Mouse (Mus musculus): ENCODE data around the gene Mn1.

DNA sequence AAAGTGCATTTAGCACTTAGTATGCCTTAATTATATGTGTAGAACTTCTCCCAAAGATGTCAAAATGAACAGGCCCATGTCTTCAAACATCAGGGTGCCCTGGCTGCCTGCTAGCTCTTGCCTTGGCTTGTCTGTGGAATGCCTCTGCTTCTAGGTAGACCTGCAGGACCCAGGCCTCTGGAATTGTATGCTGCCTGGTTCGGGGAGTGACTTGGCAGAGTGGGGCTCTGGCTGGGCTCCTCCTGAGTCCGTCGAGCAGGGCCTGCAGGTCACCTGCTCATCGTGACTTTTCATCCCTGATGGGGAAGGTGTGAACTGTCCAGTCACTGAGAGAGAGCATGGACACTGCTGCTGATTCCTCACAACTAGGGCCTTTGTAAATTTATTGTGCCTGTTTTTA is 41.5 kb upstream of the Mn1 start:
- no peak for TF ChIP-seq CTCF (IDR thresholded peaks at IDR 0.05; ENCODE audit: control insufficient read depth, insufficient read depth, insufficient replicate concordance, low read depth, low read length)
- no peak for TF ChIP-seq POLR2A (IDR thresholded peaks at IDR 0.05; ENCODE audit: control insufficient read depth, low read depth, low read length)

Data from testis, adult 2 months (tissue).